Mouse (Mus musculus): ENCODE results near the gene Ccdc187.

Gene Ccdc187

DNA sequence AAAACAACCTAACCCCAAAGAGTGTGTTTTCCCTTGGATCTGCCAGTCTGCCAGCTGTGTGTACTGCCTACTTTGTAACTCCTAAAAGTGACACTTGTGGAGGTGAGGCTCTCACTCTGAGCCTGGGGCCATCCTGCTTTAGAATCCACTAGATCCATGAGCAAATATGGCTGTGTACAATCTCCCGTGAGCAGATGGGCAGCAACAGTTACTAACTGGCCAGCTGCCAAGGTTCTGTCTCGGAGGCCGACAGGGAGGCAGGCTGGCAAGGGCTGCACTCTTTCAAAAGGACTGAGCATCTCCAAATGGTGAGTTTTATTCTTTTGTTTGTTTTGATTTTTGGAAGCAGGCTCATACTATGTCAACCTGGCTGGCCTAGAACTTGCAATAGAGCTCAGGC is 79.8 kb downstream of the Ccdc187 start:
- DNase-seq (ENCODE audit: low read depth, low spot score), result no peak

DNA sequence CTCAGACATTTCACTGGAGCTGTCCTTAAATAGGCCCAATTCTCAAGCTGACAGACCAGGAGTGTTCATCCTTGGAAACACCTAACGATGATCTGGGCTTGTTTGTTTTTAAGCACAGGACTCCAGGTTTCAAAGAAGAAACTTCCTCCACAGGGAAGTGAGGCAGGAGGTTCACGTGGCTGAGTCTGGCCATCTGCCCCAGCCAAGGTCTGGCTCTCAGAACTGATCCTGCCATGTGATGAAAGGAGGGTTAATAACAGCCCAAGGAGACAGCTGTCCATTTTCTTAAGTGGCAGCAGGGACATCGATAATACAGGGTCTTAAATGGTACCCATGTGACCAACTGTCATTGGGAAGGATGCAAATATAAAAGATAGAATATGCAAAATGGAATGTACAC is 84.8 kb downstream of the Ccdc187 start:
- no peak for DNase-seq (ENCODE audit: low read depth, low spot score)

DNA sequence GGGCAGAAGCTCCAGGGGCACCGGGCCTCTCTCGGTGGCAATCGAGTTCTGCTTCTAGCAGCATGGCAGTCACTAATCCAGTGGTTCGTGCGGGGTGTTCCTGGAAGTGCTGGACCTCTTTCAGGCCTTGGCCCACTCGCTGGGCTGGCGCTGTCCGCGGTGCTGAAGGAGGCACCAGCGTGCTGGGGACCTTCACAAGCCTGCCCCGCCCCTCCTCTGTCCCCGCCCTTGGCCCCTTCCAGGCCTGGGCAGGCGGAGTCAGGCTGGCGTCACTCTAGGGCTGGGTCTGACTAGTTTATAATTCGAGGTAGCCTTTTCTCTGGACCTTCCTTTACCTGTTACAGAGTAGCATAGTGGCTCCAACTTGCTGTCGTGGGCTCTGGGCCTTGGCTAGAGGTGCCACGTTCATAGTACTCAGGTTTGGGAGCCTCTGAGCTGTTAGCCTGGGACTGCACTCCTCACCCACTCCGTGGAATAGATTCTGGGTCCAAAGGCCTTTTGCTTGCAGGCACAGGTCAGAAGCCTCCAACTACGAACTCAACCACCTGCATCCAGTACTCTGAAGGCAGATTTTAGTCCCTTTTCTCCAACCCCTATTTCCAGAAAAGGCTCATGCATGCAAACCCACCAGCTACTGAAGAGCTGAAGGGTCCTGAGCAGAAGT is 86.1 kb downstream of the Ccdc187 start, which contains the start of gene Lhx3:
TSS of gene Lhx3 (minus strand) at position 164 of the 664 bp plus-strand sequence.
- DNase-seq (ENCODE audit: low read depth, low spot score), result peak; percentile 44

DNA sequence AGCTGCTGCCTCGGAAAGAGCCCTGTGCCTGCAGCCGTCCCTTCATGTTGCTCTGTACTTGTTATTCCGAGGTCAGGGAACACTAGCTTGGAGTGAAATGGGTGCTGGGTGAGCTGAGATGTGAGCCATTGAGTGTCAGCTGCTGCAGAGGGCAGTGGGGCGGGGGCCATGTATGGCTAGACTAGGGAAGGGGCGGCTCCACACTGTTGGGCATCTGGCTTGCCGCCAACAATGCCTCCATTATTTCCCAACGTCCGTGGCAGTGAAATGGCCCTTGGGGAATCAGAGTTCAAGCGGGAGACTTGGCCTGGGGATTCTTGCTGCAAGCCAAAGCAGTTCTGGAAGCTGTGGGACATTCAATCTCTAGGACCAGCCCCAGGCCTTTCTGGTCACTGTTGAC is 86.8 kb downstream of the Ccdc187 start:
- DNase-seq (ENCODE audit: low read depth, low spot score), result no peak

DNA sequence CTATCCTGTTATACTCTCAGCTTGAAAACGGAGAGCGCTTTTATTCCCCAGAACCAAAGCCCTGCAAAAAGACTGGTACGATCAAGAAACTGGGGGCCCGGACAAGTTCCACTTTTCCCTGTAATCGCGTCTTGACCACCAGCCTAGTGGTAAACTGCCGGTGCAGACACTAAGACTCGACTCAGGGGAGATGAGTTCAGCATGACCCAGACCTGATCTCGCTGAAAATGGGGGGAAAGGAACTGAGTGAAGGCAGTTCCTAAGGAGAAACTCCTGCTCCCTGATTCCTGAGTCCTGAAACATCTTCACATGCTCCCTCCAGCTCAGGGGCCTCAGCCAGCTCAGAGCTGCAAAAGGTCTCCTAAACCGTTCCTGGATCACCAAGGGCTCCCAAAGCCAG is 88.6 kb downstream of the Ccdc187 start:
- DNase-seq (ENCODE audit: low read depth, low spot score), result no peak

DNA sequence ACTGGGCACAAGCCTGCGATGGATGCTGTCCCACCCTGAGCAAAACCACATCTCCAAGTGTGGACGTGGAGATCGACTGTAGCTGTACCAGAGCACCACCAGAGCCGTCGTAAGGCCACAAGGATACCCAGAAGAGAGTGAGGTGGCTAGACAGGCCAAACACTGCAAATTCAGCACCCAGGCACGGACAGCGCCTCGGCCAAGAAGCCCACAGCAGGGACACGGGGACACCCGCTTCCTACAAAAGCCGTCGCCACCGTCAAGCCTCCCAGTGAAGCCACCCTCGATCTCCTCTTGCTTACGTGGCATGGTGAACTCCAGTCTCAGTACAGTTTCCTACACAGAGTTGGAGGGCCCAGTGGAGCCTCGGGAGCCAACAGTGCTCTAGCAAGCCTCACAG is 89.2 kb downstream of the Ccdc187 start:
- DNase-seq (ENCODE audit: low read depth, low spot score), result no peak

DNA sequence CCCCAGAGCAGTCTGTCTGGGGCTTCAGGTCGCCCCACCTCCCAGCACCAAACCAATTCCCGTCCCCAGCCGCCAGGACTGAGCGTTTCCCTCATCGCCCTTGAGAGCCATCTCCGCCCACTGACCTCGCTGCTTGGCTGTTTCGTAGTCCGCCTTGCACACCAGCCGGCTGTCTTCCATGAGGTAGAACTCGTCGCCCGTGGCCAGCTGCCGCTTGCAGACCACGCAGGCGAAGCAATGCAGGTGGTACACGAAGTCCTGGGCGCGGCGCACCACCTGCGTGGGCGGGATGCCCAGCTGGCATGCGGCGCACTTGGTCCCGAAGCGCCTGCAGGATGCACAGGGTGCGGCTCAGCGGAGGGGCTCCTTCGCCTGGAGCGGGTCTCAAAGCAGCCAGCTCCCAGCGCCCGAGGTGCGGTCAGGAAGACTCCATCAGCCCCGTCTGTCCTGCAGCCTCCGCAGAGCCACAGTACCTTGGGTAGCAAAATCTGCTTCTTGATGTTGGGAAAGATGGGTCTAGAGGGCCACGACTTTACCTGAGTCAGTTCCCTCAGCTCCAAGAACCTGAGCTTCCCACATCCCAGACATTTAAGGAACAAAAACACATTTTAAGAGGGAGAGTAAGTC is 91.4 kb downstream of the Ccdc187 start:
- no peak for DNase-seq (ENCODE audit: low read depth, low spot score)

DNA sequence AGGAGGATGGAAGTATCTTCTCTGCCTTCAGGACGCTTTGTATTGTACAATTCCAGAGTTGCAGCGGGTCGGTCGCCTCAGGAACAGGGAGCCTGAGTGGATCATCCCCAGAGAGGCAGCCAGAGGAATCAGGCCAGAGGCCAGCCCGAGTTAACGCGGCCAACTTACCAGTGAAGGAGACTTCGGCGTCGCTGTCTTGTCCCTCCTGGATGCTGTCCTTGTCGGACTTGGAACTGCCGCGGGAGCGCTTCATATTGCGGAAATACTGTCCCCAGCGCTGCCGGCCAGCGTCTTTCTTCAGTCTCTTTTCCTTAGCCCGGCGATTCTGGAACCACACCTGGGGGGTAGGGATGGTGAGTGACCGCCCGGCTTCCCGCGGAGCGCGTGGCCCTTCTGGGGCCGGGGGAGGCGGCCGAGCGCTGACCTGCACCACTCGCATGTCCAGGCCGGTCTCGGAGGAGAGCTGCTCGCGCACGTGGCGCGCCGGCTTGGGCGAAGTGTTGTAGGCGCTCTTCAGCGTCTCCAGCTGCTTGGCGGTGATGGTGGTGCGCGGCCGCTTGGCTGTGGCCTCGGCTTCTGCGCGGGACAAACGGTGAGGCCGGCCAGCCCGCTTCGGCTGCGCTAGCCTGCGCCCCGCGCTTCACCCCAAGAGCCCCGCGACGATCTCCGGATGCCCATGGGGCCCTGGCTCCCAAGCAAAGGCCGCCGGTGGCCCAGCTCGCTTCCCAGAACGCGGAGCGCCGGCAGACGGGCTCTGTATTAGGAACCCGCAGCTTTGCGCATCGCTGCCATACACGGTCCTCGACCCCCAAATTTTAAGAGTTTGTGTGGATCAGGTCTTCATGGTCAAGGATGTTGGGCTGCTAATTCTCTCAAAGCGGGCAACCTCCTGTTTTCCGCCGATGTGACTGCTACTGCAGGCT is 92.2 kb downstream of the Ccdc187 start:
- no peak for DNase-seq (ENCODE audit: low read depth, low spot score)

DNA sequence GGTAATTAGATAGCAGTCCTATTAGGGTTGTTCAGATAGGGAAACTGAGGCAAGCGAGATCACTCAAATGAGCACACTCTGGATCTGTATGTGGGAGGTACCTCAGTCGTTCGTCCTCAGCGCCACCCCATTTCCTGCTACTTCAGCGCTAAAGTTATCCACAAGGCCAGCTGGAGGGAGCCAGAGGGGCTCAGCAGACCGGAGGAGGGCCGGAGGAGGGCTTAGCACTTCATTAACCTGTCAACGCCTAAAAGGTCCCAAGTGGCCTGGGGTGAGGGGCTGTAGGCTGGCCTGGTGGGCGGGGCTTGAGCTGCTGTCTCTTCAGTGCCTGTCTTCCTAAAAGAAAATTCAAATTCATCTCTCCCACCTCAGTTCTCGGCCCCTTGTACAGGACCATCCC is 95.9 kb downstream of the Ccdc187 start:
- DNase-seq (ENCODE audit: low read depth, low spot score), result no peak

DNA sequence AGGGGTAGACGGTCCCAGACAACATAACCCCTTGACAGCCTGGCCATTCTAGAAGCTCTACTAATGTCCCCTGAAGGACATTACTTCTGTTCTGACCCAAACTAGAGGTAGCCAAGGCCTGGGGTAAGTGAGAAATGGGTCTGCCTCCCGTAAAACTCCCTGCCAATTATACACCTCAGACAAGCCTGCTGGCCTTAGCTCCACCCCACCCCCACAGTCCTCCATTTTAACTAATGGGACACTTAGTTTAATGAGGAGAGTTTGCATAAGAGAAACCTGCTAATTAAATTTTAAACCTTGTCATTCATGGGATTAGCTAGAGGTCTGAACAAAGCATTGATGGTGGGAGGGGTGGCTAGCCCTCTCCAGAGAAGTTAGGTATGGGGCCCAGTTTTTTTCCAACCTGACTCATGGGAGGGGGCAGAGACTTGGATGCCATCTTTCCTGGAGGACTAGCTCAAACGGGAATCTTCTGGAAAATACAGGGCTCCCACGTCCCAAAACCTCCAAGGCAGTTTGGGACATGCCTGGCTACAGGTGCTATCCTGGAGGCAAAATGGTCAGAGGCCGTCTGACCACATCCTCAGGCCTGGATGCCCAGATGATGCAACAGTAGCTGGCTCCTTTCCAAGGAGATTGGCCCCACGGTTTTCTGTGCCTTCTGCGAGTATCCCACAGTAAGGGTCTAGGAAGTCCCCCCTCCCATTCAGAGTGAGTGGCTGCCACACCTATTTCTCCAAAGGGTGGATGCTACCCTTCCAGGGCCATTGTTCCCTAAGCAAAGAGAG is 99.6 kb downstream of the Ccdc187 start:
- no peak for DNase-seq (ENCODE audit: low read depth, low spot score)

Measured in A20 (cell line).